Mouse (Mus musculus) layer of hippocampus, adult 9-11 months (tissue): ENCODE data around the gene Rcn3.
A peak's percentile ranks its signal among the peaks of the same experiment; 100 is the strongest.

Source experiments
- DNase-seq: peaks from one replicate; pipeline ENCODE4 v3.0.0; 2022

Gene Rcn3

DNA sequence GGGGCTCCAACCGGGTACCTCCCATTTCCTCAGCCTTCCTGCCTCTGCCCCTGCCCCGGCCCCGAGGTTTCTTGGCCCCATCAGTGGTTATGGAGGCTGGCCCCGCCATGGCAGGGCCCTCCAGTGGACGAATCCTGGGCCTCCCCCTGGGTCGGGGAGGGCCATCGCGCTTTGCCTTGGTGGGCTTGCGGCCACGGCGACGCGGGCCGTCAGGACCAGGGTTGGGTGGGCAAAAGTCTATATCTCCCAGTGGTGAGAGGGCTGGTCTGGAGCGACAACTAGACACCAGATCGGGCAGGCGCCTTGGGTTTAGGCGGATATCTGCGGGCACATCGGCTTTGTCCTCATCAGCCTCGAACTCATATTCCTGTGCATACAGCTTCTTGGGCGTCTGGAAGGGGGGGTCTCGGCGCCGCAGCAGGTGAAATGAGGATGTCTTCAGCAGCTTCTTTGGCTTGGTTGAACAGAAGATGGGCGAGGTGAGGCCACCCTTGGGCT, 45.1 kb downstream of the Rcn3 start:
- DNase-seq, result no peak

DNA sequence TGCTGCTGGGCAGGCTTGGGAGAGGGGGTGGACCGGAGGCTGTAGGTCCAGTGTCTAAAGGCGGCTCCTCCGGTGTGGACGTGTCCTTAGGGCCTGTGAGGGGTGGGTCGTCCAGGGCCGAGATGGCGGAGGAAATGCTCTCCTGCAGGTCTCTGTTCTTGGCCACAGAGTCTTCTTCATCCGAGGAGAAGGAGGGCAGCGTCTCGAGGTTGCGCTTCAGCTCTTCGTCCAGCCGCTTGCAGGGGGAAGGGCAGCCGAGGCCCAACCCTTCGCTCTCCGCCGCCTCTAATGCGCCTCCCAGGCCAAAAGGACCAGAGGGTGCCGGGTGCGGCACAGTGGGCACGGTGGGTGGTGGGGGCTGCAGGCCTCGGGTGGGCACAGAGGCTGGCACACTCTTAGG, 46.3 kb downstream of the Rcn3 start:
- no peak for DNase-seq

DNA sequence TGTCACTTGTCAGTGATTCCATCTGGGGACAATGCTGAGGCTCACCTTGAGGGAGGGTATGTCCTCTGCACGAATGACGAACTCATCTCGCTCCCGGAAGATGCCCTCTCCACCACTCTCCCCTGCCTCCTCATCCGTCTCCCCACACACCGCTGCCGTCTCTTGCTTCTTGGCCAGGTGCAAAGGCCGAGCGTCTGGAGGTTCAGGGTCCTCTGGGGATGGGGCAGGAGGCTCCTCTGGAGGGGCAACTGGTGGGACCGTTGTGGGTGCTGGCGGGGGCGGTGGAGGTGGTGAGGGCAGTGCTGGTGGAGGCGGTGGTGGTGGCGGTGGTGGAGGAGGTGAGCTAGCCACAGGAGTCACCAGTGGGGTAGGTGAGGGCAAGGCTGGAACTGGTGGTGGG, 48.7 kb downstream of the Rcn3 start:
- DNase-seq, result no peak

DNA sequence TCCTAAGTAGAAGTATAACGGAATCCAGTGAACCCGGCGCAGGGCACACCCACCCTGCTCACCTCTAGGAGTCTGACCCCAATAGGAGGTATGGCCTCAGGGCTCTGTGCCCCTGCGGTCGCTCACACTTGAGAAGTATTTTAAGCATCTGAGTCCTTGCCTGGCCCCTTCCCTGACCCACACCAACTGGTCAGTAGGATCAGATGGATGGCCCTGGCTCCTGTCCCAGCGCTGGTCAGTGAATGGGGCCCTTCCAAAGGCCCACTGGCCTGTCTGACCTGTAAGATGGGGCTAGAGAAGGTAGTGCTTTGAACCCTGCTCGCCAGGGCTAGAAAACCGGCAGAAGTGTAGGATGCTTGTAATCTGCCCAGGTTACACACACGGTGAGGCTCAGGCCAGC, 51.2 kb downstream of the Rcn3 start:
- no peak for DNase-seq

DNA sequence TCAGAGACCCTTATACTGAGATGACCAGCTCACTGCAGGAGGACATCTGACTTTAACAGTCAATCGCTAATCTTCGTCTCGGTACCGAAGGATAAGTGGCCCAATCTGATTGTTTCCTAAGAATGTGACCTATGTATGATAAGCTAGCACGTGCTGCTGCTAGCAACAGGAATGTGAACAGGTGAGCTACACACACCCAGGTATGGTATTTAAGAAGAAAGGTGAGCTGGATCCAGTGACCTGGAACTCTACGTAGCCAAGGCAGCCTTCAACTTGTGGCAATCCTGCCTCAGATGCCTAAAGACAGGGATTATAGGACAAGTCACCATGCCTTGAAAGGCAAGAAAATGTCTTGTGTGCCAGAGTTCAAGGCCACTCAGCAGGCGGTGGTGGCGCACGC, 53.6 kb downstream of the Rcn3 start:
- no peak for DNase-seq

DNA sequence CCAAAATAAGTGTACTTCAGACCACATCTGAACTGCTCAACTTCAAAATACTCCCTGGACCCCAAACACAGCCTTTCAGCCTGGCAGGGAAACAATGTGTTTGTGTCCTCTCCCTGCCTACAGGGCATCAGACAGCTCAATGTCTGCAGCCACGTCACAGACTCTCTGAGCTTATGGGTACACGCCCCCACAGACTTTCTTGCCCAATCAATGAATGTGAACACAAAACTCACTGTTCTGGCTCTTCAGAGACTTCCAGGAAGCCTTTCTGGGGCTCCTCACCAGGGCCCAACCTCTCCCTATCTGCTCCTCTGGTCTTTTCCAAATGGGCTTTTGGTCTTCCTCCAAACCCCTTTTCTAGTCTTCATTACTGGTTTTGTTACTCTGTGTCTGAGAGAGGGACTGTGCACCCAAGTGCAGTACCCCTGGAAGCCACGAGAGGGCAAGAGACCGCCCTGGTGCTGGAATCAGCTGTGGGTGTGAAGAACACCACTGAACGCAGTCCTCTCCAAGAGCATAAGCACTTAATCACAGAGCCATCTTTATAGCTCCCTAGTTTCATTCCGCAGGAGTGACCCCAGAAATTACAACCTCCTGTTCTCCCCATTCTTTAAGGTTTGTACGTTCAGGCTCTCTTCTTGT, 54.2 kb downstream of the Rcn3 start:
- DNase-seq, result peak; percentile 10

DNA sequence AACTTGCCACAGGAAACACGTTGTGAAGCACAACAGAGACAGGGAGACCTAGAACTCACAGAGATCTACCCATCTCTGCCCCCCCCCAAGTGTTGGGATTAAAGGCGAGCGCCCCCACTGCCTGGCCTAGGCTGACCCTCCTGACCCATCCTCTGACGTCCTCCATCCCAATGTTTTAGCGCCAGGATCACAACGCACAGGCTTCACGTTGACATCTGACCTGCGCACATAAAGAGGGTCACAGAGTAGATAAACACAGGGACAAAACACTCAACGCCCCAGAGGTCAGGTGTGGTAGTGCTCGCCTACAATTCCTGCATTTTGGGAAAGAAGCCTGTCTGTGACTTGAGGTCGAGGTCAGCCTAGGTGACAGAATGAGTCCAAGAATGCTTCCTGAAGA, 55.3 kb downstream of the Rcn3 start:
- DNase-seq, result no peak

DNA sequence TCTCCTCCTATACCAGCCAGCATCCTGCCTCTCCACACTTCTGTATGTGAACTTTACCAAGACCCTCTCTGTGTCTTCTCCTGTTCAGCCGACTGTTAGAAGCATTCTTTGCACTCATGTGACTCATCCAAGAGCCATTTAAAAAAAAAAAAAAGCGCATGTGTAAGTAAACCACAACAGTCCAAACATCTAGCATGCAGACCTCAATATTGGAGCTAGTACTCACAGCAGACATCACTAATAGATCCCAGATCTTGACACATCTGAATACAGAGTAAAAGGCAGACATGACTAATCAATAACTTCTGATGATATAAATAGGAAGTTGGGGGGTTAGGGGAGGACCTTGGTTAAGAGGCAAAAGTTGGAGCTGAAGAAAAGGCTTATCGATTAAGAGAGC, 56.4 kb downstream of the Rcn3 start:
- no peak for DNase-seq

DNA sequence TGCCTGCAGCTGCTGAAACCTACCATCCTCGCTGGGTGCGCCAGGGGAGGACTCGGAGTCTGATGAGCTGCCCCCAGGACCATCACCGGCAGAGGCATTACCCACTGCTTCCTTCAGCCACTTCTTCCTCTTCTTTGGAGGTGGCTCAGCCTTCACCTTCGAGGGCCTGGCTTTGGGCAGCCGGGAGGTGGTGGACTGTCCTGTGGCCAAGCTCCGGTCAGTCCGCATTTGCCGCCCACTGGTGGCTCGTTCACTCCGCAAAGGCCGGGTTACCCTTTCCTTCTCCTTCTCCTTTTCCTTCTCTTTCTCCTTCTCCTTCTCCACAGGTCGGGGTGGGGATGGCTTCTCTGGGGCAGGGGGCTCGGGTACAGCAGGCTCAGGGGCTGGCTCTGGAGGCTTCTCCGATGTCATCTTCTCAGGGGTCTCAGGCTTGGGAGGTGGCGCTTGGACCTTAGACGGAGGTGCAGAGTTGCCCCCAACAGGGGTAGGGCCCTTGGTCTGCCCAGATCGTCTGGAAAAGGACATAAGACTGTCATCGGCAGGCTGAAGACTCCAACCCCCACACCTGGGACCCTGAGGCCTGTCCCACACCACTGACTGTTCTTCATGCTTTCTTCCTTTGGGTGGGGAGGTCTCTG, 58.2 kb downstream of the Rcn3 start:
- DNase-seq, result no peak
